Mouse (Mus musculus) CH12.LX (cell line): ENCODE results near the gene Pbx1.

Experiments used
- BHLHE40 ChIP-seq: IDR thresholded peaks from 2 replicates; pipeline ENCODE4 v1.6.1; 2011; ENCODE audit warnings: mild to moderate bottlenecking, low read depth, low read length, improper control_type of control experiment
- CTCF ChIP-seq, 2 experiments: IDR thresholded peaks in 1 of 2; conservative IDR thresholded peaks in 1 of 2; 2 replicates each; pipeline ENCODE4 v1.5.1; 2011 to 2012; ENCODE audit warnings: low read depth in 2 of 2, low read length in 2 of 2, improper control_type of control experiment in 1 of 2, inconsistent platforms in 1 of 2, mild to moderate bottlenecking in 1 of 2, moderate library complexity in 1 of 2
- GABPA ChIP-seq: IDR thresholded peaks from 2 replicates; pipeline ENCODE4 v1.6.1; 2012; ENCODE audit warnings: low read depth, low read length, improper control_type of control experiment, inconsistent platforms; ENCODE audit not compliant: insufficient replicate concordance
- MYC ChIP-seq: IDR thresholded peaks from 2 replicates; pipeline ENCODE4 v1.6.1; 2011; ENCODE audit warnings: low read depth, mild to moderate bottlenecking, improper control_type of control experiment, low read length
- POLR2A ChIP-seq: IDR thresholded peaks from 2 replicates; pipeline ENCODE4 v1.6.1; 2011; ENCODE audit warnings: low read depth, mild to moderate bottlenecking, improper control_type of control experiment, low read length
- ZC3H11A ChIP-seq: IDR thresholded peaks from 2 replicates; pipeline ENCODE4 v1.6.1; 2012; ENCODE audit warnings: low read depth, mild to moderate bottlenecking, inconsistent platforms, low read length, improper control_type of control experiment

GRCm38 (mm10) chr1:168416729-168417437, 15.2 kb downstream of the Pbx1 start:
- TF ChIP-seq CTCF (conservative IDR thresholded peaks at IDR 0.05 in 1 of 2, IDR thresholded peaks at IDR 0.05 in 1 of 2; ENCODE audit: low read depth in 2 of 2, low read length in 2 of 2): no peak
- no peak for TF ChIP-seq BHLHE40
- TF ChIP-seq POLR2A: no peak
- no peak for TF ChIP-seq ZC3H11A
- TF ChIP-seq GABPA: no peak
- TF ChIP-seq MYC: no peak
